Mouse (Mus musculus): ENCODE data around the gene B4galnt3.
"Not testable (repeated sequence)": the region's sequence is repeated elsewhere in the genome, so short reads cannot be mapped to it uniquely, and the experiment has no call there.

B4galnt3 gene

GRCm38 (mm10) chr6:120294056-120294784 lies at the start of gene B4galnt3, which contains the start of gene D330020A13Rik:
B4galnt3 (minus strand) TSS chr6:120294559.
D330020A13Rik (plus strand) TSS chr6:120294364.
- CTCF ChIA-PET = interaction anchor here (1.0 kb wide), 1 partner anchor 29 kb away, joined by 3 read pairs; no protein-coding TSS in a partner anchor

GRCm38 (mm10) chr6:120343992-120344391 lies 49.6 kb upstream of the B4galnt3 start:
- CTCF ChIA-PET = no interaction called here

- CTCF ChIA-PET = interaction anchor here (0.6 kb wide), 1 partner anchor 906 kb away, joined by 3 read pairs; no protein-coding TSS in a partner anchor
Observed at GRCm38 (mm10) chr6:120332351-120332750, 38.0 kb upstream of the B4galnt3 start.

GRCm38 (mm10) chr6:120324295-120324927 lies 30.1 kb upstream of the B4galnt3 start:
- CTCF ChIA-PET = interaction anchor here (0.7 kb wide), 1 partner anchor 91 kb away, joined by 3 read pairs; no protein-coding TSS in a partner anchor

- CTCF ChIA-PET = no interaction called here
Observed at GRCm38 (mm10) chr6:120320369-120320768, 26.0 kb upstream of the B4galnt3 start.

- CTCF ChIA-PET = no interaction called here
Observed at GRCm38 (mm10) chr6:120319129-120319528, 24.8 kb upstream of the B4galnt3 start.

- CTCF ChIA-PET = interaction anchor here (1.3 kb wide), 1 partner anchor 9 kb away, joined by 4 read pairs; no protein-coding TSS in a partner anchor
Observed at GRCm38 (mm10) chr6:120318303-120318940, 24.1 kb upstream of the B4galnt3 start.

- CTCF ChIA-PET = interaction anchor here (0.7 kb wide), 1 partner anchor 12 kb away, joined by 4 read pairs; no protein-coding TSS in a partner anchor
Observed at GRCm38 (mm10) chr6:120312443-120312842, 18.1 kb upstream of the B4galnt3 start.

- CTCF ChIA-PET = no interaction called here
Observed at GRCm38 (mm10) chr6:120309787-120310186, 15.4 kb upstream of the B4galnt3 start.

- CTCF ChIA-PET = interaction anchor here (0.8 kb wide), 1 partner anchor 8 kb away, joined by 4 read pairs; no protein-coding TSS in a partner anchor
Observed at GRCm38 (mm10) chr6:120309338-120309737, 15.0 kb upstream of the B4galnt3 start.

- CTCF ChIA-PET = no interaction called here
Observed at GRCm38 (mm10) chr6:120306859-120307594, 12.7 kb upstream of the B4galnt3 start.

GRCm38 (mm10) chr6:120302755-120303316 lies 8.5 kb upstream of the B4galnt3 start:
- CTCF ChIA-PET = no interaction called here

GRCm38 (mm10) chr6:120301137-120301536 lies 6.8 kb upstream of the B4galnt3 start:
- CTCF ChIA-PET = interaction anchor here (0.6 to 0.7 kb wide), 4 partner anchors 12 to 771 kb away, joined by 3 to 4 read pairs (median 3); no protein-coding TSS in a partner anchor

- CTCF ChIA-PET = not testable (repeated sequence)
Observed at GRCm38 (mm10) chr6:120296589-120296988, 2.2 kb upstream of the B4galnt3 start.

- CTCF ChIA-PET = interaction anchor here (1.0 kb wide), 1 partner anchor 29 kb away, joined by 3 read pairs; no protein-coding TSS in a partner anchor
Observed at GRCm38 (mm10) chr6:120294785-120295133, 400 bp upstream of the B4galnt3 start.

GRCm38 (mm10) chr6:120291396-120292009 lies 2.9 kb downstream of the B4galnt3 start:
- CTCF ChIA-PET = no interaction called here

GRCm38 (mm10) chr6:120289430-120289829 lies 4.9 kb downstream of the B4galnt3 start:
- CTCF ChIA-PET = no interaction called here

GRCm38 (mm10) chr6:120288541-120288940 lies 5.8 kb downstream of the B4galnt3 start:
- CTCF ChIA-PET = no interaction called here

GRCm38 (mm10) chr6:120287279-120287678 lies 7.1 kb downstream of the B4galnt3 start:
- CTCF ChIA-PET = no interaction called here

- CTCF ChIA-PET = no interaction called here
Observed at GRCm38 (mm10) chr6:120276874-120277449, 17.4 kb downstream of the B4galnt3 start.
